Mouse (Mus musculus) liver, embryonic 14.5 days (tissue): ENCODE measurements at regions not wholly inside any gene's neighbourhood (a gene's known extent, or its start where the extent isn't known, plus 50 kb on each side); places are given as distances from the start of the nearest gene placed in this dataset.

Experiments
- CTCF ChIP-seq: IDR thresholded peaks from 2 replicates; pipeline ENCODE4 v1.5.1; 2016; ENCODE audit warnings: antibody characterized with exemption, low read depth, control low read depth
- EP300 ChIP-seq: IDR thresholded peaks from 2 replicates; pipeline ENCODE4 v1.6.1; 2016; ENCODE audit warnings: antibody characterized with exemption, low read depth

GRCm38 (mm10) chr9:85048112-85048978 lies 264.2 kb upstream of the Gm11114 start:
- TF ChIP-seq EP300 (no peak), CTCF (no peak)
